In the genomic region with DNA sequence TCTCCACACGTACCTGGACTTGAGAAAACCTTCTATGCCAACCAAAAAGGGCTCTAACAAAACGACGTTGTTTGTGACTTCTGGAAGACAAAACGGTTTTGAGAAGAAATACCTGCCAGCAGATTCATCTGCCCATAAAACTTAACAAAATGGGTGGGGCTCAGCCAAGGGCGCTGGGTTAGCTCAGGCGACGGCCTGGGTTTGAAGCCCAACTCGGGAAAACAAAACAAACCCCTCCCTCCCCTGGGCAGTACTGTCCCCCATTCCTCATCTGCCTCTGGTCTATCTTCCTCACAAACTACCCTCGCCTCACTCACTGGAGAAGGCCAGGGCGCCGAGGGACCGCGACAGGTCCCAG, we compare ENCODE assay signal across 8 mouse cellular contexts. TPM values are rescaled to one million over a fixed set of nuclear protein-coding genes. Genes with fewer than 3 reads are reported as not detected.
DNase-seq lines count a peak whose midpoint lies in the region; ATAC-seq and TF ChIP-seq lines count a peak whose summit lies in the region.

No protein-coding gene starts in this region.

- no peaks in the 10 kb centered on the region for H3K36me3 ChIP-seq in thymus, adult 2 months (ENCODE audit: control insufficient read depth, insufficient read depth, low read length)
- H3K36me3 ChIP-seq in liver, adult 2 months (ENCODE audit: control insufficient read depth, insufficient read depth, low read length) = no peaks in the 10 kb centered on the region

- H3K4me1 ChIP-seq in cerebellum, adult 2 months (ENCODE audit: control insufficient read depth, insufficient read depth, low read length) = no peaks in the 10 kb centered on the region
- H3K4me1 ChIP-seq in thymus, adult 2 months (replicated peaks; ENCODE audit: control insufficient read depth, insufficient read depth, low read length) = peaks cover 3% of the 10 kb centered on the region
- peaks cover 2% of the 10 kb centered on the region; the same call in 1 of the 2 replicates for H3K4me1 ChIP-seq in liver, adult 2 months (ENCODE audit: control insufficient read depth, insufficient read depth, low read length)

- peaks cover 2% of the 10 kb centered on the region; the same call in 1 of the 2 replicates for H3K79me2 ChIP-seq in liver, adult 2 months (ENCODE audit: control insufficient read depth, insufficient read depth, low read length)

- TF ChIP-seq CTCF in cerebellum, adult 2 months (IDR thresholded peaks at IDR 0.05; ENCODE audit: borderline replicate concordance, insufficient read depth, low read depth, low read length) = no peak
- no peak for TF ChIP-seq CTCF in thymus, adult 2 months (IDR thresholded peaks at IDR 0.05; ENCODE audit: borderline replicate concordance, control insufficient read depth, extremely low read depth, insufficient read depth, low read length, poor library complexity)
- no peak for TF ChIP-seq CTCF in liver, adult 2 months (IDR thresholded peaks at IDR 0.05; ENCODE audit: low read depth, low read length)

- peak overlapping the region; percentile 55 for H3K9ac ChIP-seq in liver, adult 2 months (ENCODE audit: low read depth, low read length)

- WGBS in cerebellum, adult 2 months = 0% methylated on average over 13 of the region's 13 CpGs
- WGBS in thymus, adult 2 months = under 1% methylated on average over 13 of the region's 13 CpGs
- WGBS in liver, adult 2 months = under 1% methylated on average over 13 of the region's 13 CpGs

- H3K27me3 ChIP-seq in cerebellum, adult 2 months (ENCODE audit: control insufficient read depth, insufficient read depth, low read length) = no peaks in the 10 kb centered on the region
- no peaks in the 10 kb centered on the region for H3K27me3 ChIP-seq in thymus, adult 2 months (ENCODE audit: control insufficient read depth, insufficient read depth, low read length)
- H3K27me3 ChIP-seq in liver, adult 2 months (ENCODE audit: control insufficient read depth, insufficient read depth, low read length) = no peaks in the 10 kb centered on the region

- DNase-seq in cerebellum, adult 2 months = no peak
- no peak for DNase-seq in cerebellum, adult 11-12 months
- no peak for DNase-seq in thymus, adult 2 months
- no peak for DNase-seq in thymus, postnatal 14 days
- no peak for DNase-seq in liver, adult 2 months (ENCODE audit: extremely low read depth, low read depth, low spot score)
- no peak for DNase-seq in gastrocnemius, postnatal 4 days (ENCODE audit: low spot score in 2 of 2)
- DNase-seq in layer of hippocampus, adult 11-12 months (ENCODE audit: low spot score) = no peak

- H3K4me3 ChIP-seq in cerebellum, adult 2 months (replicated peaks; ENCODE audit: insufficient read depth, low read depth, low read length) = peak overlapping the region; percentile 96
- peak overlapping the region; percentile 68 for H3K4me3 ChIP-seq in thymus, adult 2 months (ENCODE audit: control insufficient read depth, insufficient read depth, low read length)
- H3K4me3 ChIP-seq in liver, adult 2 months (ENCODE audit: insufficient read depth, low read depth, low read length) = peak overlapping the region; percentile 81

- no peak overlapping the region for H3K27ac ChIP-seq in cerebellum, adult 2 months (ENCODE audit: insufficient read depth, low read length)
- H3K27ac ChIP-seq in thymus, adult 2 months (ENCODE audit: control insufficient read depth, insufficient read depth, low read length) = no peak overlapping the region; the same call in 1 of the 2 replicates
- no peak overlapping the region for H3K27ac ChIP-seq in liver, adult 2 months (replicated peaks; ENCODE audit: insufficient read depth, low read depth, low read length)

- ATAC-seq in megakaryocyte-erythroid progenitor cell, adult 5-6 weeks (replicated peaks; ENCODE audit: low FRiP score, low TSS enrichment, poor library complexity, severe bottlenecking) = no peak

- TF ChIP-seq POLR2A in cerebellum, adult 2 months (IDR thresholded peaks at IDR 0.05; ENCODE audit: borderline replicate concordance, insufficient read depth, low read length) = no peak
- TF ChIP-seq POLR2A in thymus, adult 2 months (IDR thresholded peaks at IDR 0.05; ENCODE audit: control insufficient read depth, extremely low read depth, insufficient read depth, low read length, poor library complexity) = no peak
- TF ChIP-seq POLR2A in liver, adult 2 months (IDR thresholded peaks at IDR 0.05; ENCODE audit: extremely low read depth, insufficient read depth, low read length) = no peak

RNA-seq across cellular contexts. Expression of a gene that starts 0.3 kb away (rescaled TPM):
- polyA plus RNA-seq in cerebellum, adult 2 months (2012; rRNA removed) = 0.32 and 0.39 TPM in 2 replicates
- polyA plus RNA-seq in thymus, adult 2 months (2012; rRNA removed) = 11.1 and 13.5 TPM in 2 replicates
- total RNA-seq in liver, adult 2 months (2014; rRNA removed) = 0.46 and 1.4 TPM in 2 replicates
- polyA plus RNA-seq in liver, adult 2 months (2012; rRNA removed) = 0.06 and 0.07 TPM in 2 replicates
- total RNA-seq in megakaryocyte-erythroid progenitor cell, adult 5-6 weeks (2014; fragmentation: Nextera tagmentation) = 31.2 and 40.4 TPM in 2 replicates
- total RNA-seq in megakaryocyte-erythroid progenitor cell, adult 5-6 weeks (2017) = 64.8 and 66.4 TPM in 2 replicates
- total RNA-seq in gastrocnemius, postnatal 4 days (2021) = 10 to 100 TPM; 14.8 to 17.1 TPM

RNA-seq across cellular contexts. Expression of a gene that starts 0.4 kb away (rescaled TPM):
- 0.39 and 0.41 TPM in 2 replicates for polyA plus RNA-seq in cerebellum, adult 2 months (2012; rRNA removed)
- polyA plus RNA-seq in thymus, adult 2 months (2012; rRNA removed) = 21.8 and 30.0 TPM in 2 replicates
- total RNA-seq in liver, adult 2 months (2014; rRNA removed) = 0.92 and 0.94 TPM in 2 replicates
- 0.37 and 0.69 TPM in 2 replicates for polyA plus RNA-seq in liver, adult 2 months (2012; rRNA removed)
- total RNA-seq in megakaryocyte-erythroid progenitor cell, adult 5-6 weeks (2014; fragmentation: Nextera tagmentation) = 26.0 TPM in 2 replicates
- total RNA-seq in megakaryocyte-erythroid progenitor cell, adult 5-6 weeks (2017) = 21.8 and 41.9 TPM in 2 replicates
- 1 to 10 TPM; 5.0 to 5.7 TPM for total RNA-seq in gastrocnemius, postnatal 4 days (2021)

RNA-seq across cellular contexts. Expression of a gene that starts 44.8 kb away (rescaled TPM):
- polyA plus RNA-seq in cerebellum, adult 2 months (2012; rRNA removed) = 24.7 and 28.0 TPM in 2 replicates
- polyA plus RNA-seq in thymus, adult 2 months (2012; rRNA removed) = 4.1 and 5.0 TPM in 2 replicates
- total RNA-seq in liver, adult 2 months (2014; rRNA removed) = 28.0 and 36.2 TPM in 2 replicates
- 7.6 and 9.4 TPM in 2 replicates for polyA plus RNA-seq in liver, adult 2 months (2012; rRNA removed)
- 45.0 and 46.6 TPM in 2 replicates for total RNA-seq in megakaryocyte-erythroid progenitor cell, adult 5-6 weeks (2014; fragmentation: Nextera tagmentation)
- total RNA-seq in megakaryocyte-erythroid progenitor cell, adult 5-6 weeks (2017) = 31.1 and 40.3 TPM in 2 replicates
- 10 to 100 TPM; 31.2 to 32.4 TPM for total RNA-seq in gastrocnemius, postnatal 4 days (2021)

RNA-seq across cellular contexts. Expression of a gene that starts 57.0 kb away (rescaled TPM):
- 29.5 and 32.5 TPM in 2 replicates for polyA plus RNA-seq in cerebellum, adult 2 months (2012; rRNA removed)
- 17.3 and 21.0 TPM in 2 replicates for polyA plus RNA-seq in thymus, adult 2 months (2012; rRNA removed)
- total RNA-seq in liver, adult 2 months (2014; rRNA removed) = 5.4 and 5.6 TPM in 2 replicates
- polyA plus RNA-seq in liver, adult 2 months (2012; rRNA removed) = 4.4 and 5.2 TPM in 2 replicates
- total RNA-seq in megakaryocyte-erythroid progenitor cell, adult 5-6 weeks (2014; fragmentation: Nextera tagmentation) = 43.1 and 43.6 TPM in 2 replicates
- 44.9 and 49.4 TPM in 2 replicates for total RNA-seq in megakaryocyte-erythroid progenitor cell, adult 5-6 weeks (2017)
- 10 to 100 TPM; 32.3 to 38.3 TPM for total RNA-seq in gastrocnemius, postnatal 4 days (2021)
